ENCODE assay signal across 11 mouse cellular contexts in genomic region chr3:137610457-137611109, GRCm38 (mm10). TPM values are rescaled to one million over a fixed set of nuclear protein-coding genes. Genes with fewer than 3 reads are reported as not detected.
DNase-seq lines count a peak whose midpoint lies in the region; ATAC-seq and TF ChIP-seq lines count a peak whose summit lies in the region.
"Had no signal": no experiment of that assay in that cellular context is flagged by ENCODE, and none has a peak within 500 bp of the region (broad histone marks: within the 10 kb centered on the region; RNA-seq: fewer than 3 reads in every experiment).

No protein-coding gene starts in this region.

- 50% methylated on average over 6 of the region's 6 CpGs for WGBS in lung, postnatal 0 days

- H3K36me3 ChIP-seq in lung, postnatal 0 days (ENCODE audit: insufficient read depth, low read length) = no peaks in the 10 kb centered on the region
- no peaks in the 10 kb centered on the region for H3K36me3 ChIP-seq in splenic B cell, adult 2 months (ENCODE audit: control insufficient read depth, insufficient read depth, low read length, poor library complexity, severe bottlenecking)
- H3K36me3 ChIP-seq: embryonic facial prominence, embryonic 10.5 days; heart, embryonic 10.5 days had no signal

- H3K27me3 ChIP-seq in lung, postnatal 0 days (replicated peaks; ENCODE audit: insufficient read depth, low read length) = no peaks in the 10 kb centered on the region
- no peaks in the 10 kb centered on the region for H3K27me3 ChIP-seq in splenic B cell, adult 2 months (ENCODE audit: control insufficient read depth, insufficient read depth, low read length, poor library complexity, severe bottlenecking)

- TF ChIP-seq CTCF in lung, postnatal 0 days (IDR thresholded peaks at IDR 0.05) = no peak

- peak overlapping the region; percentile 19; the same call in 1 of the 2 replicates for H3K4me3 ChIP-seq in lung, postnatal 0 days (ENCODE audit: low read depth, low read length)
- H3K4me3 ChIP-seq: embryonic facial prominence, embryonic 10.5 days; heart, embryonic 10.5 days had no signal

- H3K9me3 ChIP-seq in lung, postnatal 0 days (ENCODE audit: low read length) = no peaks in the 10 kb centered on the region
- H3K9me3 ChIP-seq: embryonic facial prominence, embryonic 10.5 days; heart, embryonic 10.5 days had no signal

- no peak overlapping the region for H3K27ac ChIP-seq in lung, postnatal 0 days (ENCODE audit: low read length)
- H3K27ac ChIP-seq: embryonic facial prominence, embryonic 10.5 days; heart, embryonic 10.5 days had no signal

- TF ChIP-seq EP300 in lung, postnatal 0 days (IDR thresholded peaks at IDR 0.05) = no peak

- peak overlapping the region; percentile 44 for H3K4me2 ChIP-seq in lung, postnatal 0 days (replicated peaks; ENCODE audit: low read depth, low read length)

- ATAC-seq in lung, postnatal 0 days = peak; percentile 49; the same call in 1 of the 2 replicates
- ATAC-seq in hematopoietic stem cell, adult 5-6 weeks (replicated peaks in 1 of 2; ENCODE audit: insufficient read depth in 1 of 2, low FRiP score in 2 of 2, low TSS enrichment in 1 of 2, low read depth in 1 of 2, poor library complexity in 2 of 2, severe bottlenecking in 2 of 2) = peak; percentile 63 to 82

- H3K4me1 ChIP-seq in lung, postnatal 0 days (ENCODE audit: insufficient read depth, low read depth, low read length) = no peaks in the 10 kb centered on the region
- H3K4me1 ChIP-seq: embryonic facial prominence, embryonic 10.5 days; heart, embryonic 10.5 days had no signal

- DNase-seq in heart, adult 11 months = peak; percentile 25
- DNase-seq in heart, adult 18-20 months = no peak
- peak; percentile 40 for DNase-seq in lung, postnatal 0 days (ENCODE audit: low spot score)
- DNase-seq in lung, postnatal 4 days = no peak
- DNase-seq in splenic B cell, adult 2 months (ENCODE audit: low read depth, low spot score) = peak; percentile 31
- DNase-seq in thymus, postnatal 10 days (ENCODE audit: low spot score in 2 of 2) = no peak
- DNase-seq in layer of hippocampus, postnatal 25 days (ENCODE audit: extremely low spot score in 1 of 2, low spot score in 1 of 2) = no peak
- DNase-seq: cerebellum, adult 9-11 months had no signal

- H3K9ac ChIP-seq in lung, postnatal 0 days (replicated peaks; ENCODE audit: low read depth) = no peak overlapping the region

RNA-seq across cellular contexts. Expression of gene Ddit4l, which starts 10.8 kb away (rescaled TPM):
- 1 to 10 TPM; 1.3 to 1.8 TPM for total RNA-seq in heart, adult 18-20 months (2021)
- 4.5 and 5.3 TPM in 2 replicates for polyA plus RNA-seq in lung, postnatal 0 days (2015; fragmentation: Nextera tagmentation; extraction: Ambion mirVana)
- 0.55 and 0.88 TPM in 2 replicates for total RNA-seq in hematopoietic stem cell, adult 5-6 weeks (2017)
- total RNA-seq in layer of hippocampus, postnatal 25 days (2021) = 10 to 100 TPM in 1 of 2 experiments, 1 to 10 TPM in 1; 9.2 to 11.8 TPM

Comparison
In these comparisons a context has a peak if more than half of its experiments do, and no peak if none do; other contexts are left out.
1. DNase-seq: peak in heart, adult 11 months (single experiment), lung, postnatal 0 days (single experiment) and splenic B cell, adult 2 months (single experiment); none in heart, adult 18-20 months (0 of 2), lung, postnatal 4 days (0 of 2), thymus, postnatal 10 days (0 of 2) and layer of hippocampus, postnatal 25 days (0 of 2).